ENCODE assay signal across 11 mouse cellular contexts in genomic region chr9:57803047-57803446, GRCm38 (mm10). TPM values are rescaled to one million over a fixed set of nuclear protein-coding genes. Genes with fewer than 3 reads are reported as not detected.
A peak's percentile ranks its signal among the peaks of the same experiment; 100 is the strongest.
DNase-seq lines count a peak whose midpoint lies in the region; ATAC-seq and TF ChIP-seq lines count a peak whose summit lies in the region.
"Had no signal": no experiment of that assay in that cellular context is flagged by ENCODE, and none has a peak within 500 bp of the region (broad histone marks: within the 10 kb centered on the region; RNA-seq: fewer than 3 reads in every experiment).

No protein-coding gene starts in this region.

- H3K27ac ChIP-seq in intestine, embryonic 14.5 days (ENCODE audit: low read depth), result no peak overlapping the region
- H3K27ac ChIP-seq in intestine, postnatal 0 days (ENCODE audit: low read depth, low read length), result no peak overlapping the region
- peak overlapping the region; percentile 28; the same call in 1 of the 2 replicates for H3K27ac ChIP-seq in neural tube, embryonic 13.5 days (replicated peaks)
- H3K27ac ChIP-seq in neural tube, embryonic 15.5 days (replicated peaks), result no peak overlapping the region
- H3K27ac ChIP-seq in midbrain, embryonic 15.5 days, result peak overlapping the region; percentile 2; the same call in 1 of the 2 replicates

- H3K4me1 ChIP-seq in intestine, embryonic 14.5 days (replicated peaks; ENCODE audit: control insufficient read depth, insufficient read depth, low read length), result peaks cover 27% of the 10 kb centered on the region
- H3K4me1 ChIP-seq in intestine, postnatal 0 days (replicated peaks; ENCODE audit: control insufficient read depth, insufficient read depth, low read length), result peaks cover 10% of the 10 kb centered on the region; the same call in 1 of the 2 replicates
- peaks cover 59% of the 10 kb centered on the region for H3K4me1 ChIP-seq in neural tube, embryonic 13.5 days (replicated peaks)
- peaks cover 28% of the 10 kb centered on the region for H3K4me1 ChIP-seq in neural tube, embryonic 15.5 days
- H3K4me1 ChIP-seq in midbrain, embryonic 15.5 days, result peaks cover 23% of the 10 kb centered on the region

- DNase-seq in embryo, embryonic 10.5 days (ENCODE audit: low spot score), result peak; percentile 55
- no peak for DNase-seq in embryo, embryonic 9.5 days (ENCODE audit: extremely low spot score)
- DNase-seq in intestine, embryonic 14.5 days (ENCODE audit: low spot score), result no peak
- DNase-seq in layer of hippocampus, adult 11-12 months (ENCODE audit: low spot score), result no peak
- DNase-seq: cerebellum, adult 18-20 months; kidney, adult 18-20 months had no signal

- no peak overlapping the region for H3K4me3 ChIP-seq in intestine, embryonic 14.5 days (ENCODE audit: low read depth, low read length)
- H3K4me3 ChIP-seq in intestine, postnatal 0 days (ENCODE audit: low read depth, low read length), result no peak overlapping the region
- no peak overlapping the region for H3K4me3 ChIP-seq in neural tube, embryonic 13.5 days
- H3K4me3 ChIP-seq in neural tube, embryonic 15.5 days (replicated peaks), result no peak overlapping the region
- H3K4me3 ChIP-seq in midbrain, embryonic 15.5 days, result no peak overlapping the region
- H3K4me3 ChIP-seq: embryonic facial prominence, embryonic 12.5 days had no signal

- no peaks in the 10 kb centered on the region for H3K36me3 ChIP-seq in intestine, embryonic 14.5 days (ENCODE audit: control insufficient read depth, insufficient read depth, low read length)
- no peaks in the 10 kb centered on the region; the same call in 1 of the 2 replicates for H3K36me3 ChIP-seq in intestine, postnatal 0 days (ENCODE audit: control insufficient read depth, insufficient read depth)
- H3K36me3 ChIP-seq in neural tube, embryonic 13.5 days, result peaks cover 21% of the 10 kb centered on the region; the same call in 1 of the 2 replicates
- peaks cover 3% of the 10 kb centered on the region; the same call in 1 of the 2 replicates for H3K36me3 ChIP-seq in neural tube, embryonic 15.5 days
- H3K36me3 ChIP-seq in midbrain, embryonic 15.5 days (replicated peaks), result no peaks in the 10 kb centered on the region

- WGBS in intestine, embryonic 14.5 days, result 16% methylated on average over 3 of the region's 3 CpGs
- WGBS in intestine, postnatal 0 days, result 24% methylated on average over 3 of the region's 3 CpGs
- 13% methylated on average over 3 of the region's 3 CpGs for WGBS in neural tube, embryonic 13.5 days
- WGBS in neural tube, embryonic 15.5 days, result 14% methylated on average over 3 of the region's 3 CpGs
- WGBS in midbrain, embryonic 15.5 days, result 35% methylated on average over 3 of the region's 3 CpGs

- H3K4me2 ChIP-seq in intestine, embryonic 14.5 days (ENCODE audit: low read length), result no peak overlapping the region
- H3K4me2 ChIP-seq in intestine, postnatal 0 days (replicated peaks; ENCODE audit: low read depth), result no peak overlapping the region
- H3K4me2 ChIP-seq in neural tube, embryonic 13.5 days, result no peak overlapping the region
- H3K4me2 ChIP-seq in neural tube, embryonic 15.5 days, result no peak overlapping the region
- H3K4me2 ChIP-seq in midbrain, embryonic 15.5 days, result no peak overlapping the region
- H3K4me2 ChIP-seq: embryonic facial prominence, embryonic 12.5 days had no signal

- H3K9me3 ChIP-seq in intestine, embryonic 14.5 days (ENCODE audit: control insufficient read depth, low read length), result no peaks in the 10 kb centered on the region
- no peaks in the 10 kb centered on the region for H3K9me3 ChIP-seq in intestine, postnatal 0 days (ENCODE audit: control insufficient read depth)
- H3K9me3 ChIP-seq in neural tube, embryonic 13.5 days, result no peaks in the 10 kb centered on the region
- H3K9me3 ChIP-seq in neural tube, embryonic 15.5 days (replicated peaks), result no peaks in the 10 kb centered on the region
- no peaks in the 10 kb centered on the region for H3K9me3 ChIP-seq in midbrain, embryonic 15.5 days
- H3K9me3 ChIP-seq: embryonic facial prominence, embryonic 12.5 days had no signal

- H3K9ac ChIP-seq in intestine, embryonic 14.5 days (ENCODE audit: low read length), result no peak overlapping the region
- H3K9ac ChIP-seq in intestine, postnatal 0 days (ENCODE audit: low read depth, low read length), result no peak overlapping the region
- H3K9ac ChIP-seq in neural tube, embryonic 13.5 days, result peak overlapping the region; percentile 34; the same call in 1 of the 2 replicates
- H3K9ac ChIP-seq in neural tube, embryonic 15.5 days (replicated peaks), result no peak overlapping the region
- H3K9ac ChIP-seq in midbrain, embryonic 15.5 days, result no peak overlapping the region
- H3K9ac ChIP-seq: embryonic facial prominence, embryonic 12.5 days had no signal

- H3K27me3 ChIP-seq in intestine, embryonic 14.5 days (replicated peaks; ENCODE audit: control insufficient read depth, insufficient read depth, low read length), result no peaks in the 10 kb centered on the region
- no peaks in the 10 kb centered on the region for H3K27me3 ChIP-seq in intestine, postnatal 0 days (replicated peaks; ENCODE audit: control insufficient read depth, insufficient read depth, low read length)
- H3K27me3 ChIP-seq in neural tube, embryonic 13.5 days, result no peaks in the 10 kb centered on the region
- no peaks in the 10 kb centered on the region for H3K27me3 ChIP-seq in neural tube, embryonic 15.5 days (replicated peaks)
- no peaks in the 10 kb centered on the region for H3K27me3 ChIP-seq in midbrain, embryonic 15.5 days (replicated peaks)
- H3K27me3 ChIP-seq: embryonic facial prominence, embryonic 12.5 days had no signal

- no peak for TF ChIP-seq CTCF in intestine, postnatal 0 days (IDR thresholded peaks at IDR 0.05; ENCODE audit: low read depth)

- ATAC-seq in intestine, embryonic 14.5 days (replicated peaks; ENCODE audit: low FRiP score, low TSS enrichment, low read depth), result 0 out of 2 replicates have a peak, but pooled peaks have one; percentile 50
- no peak for ATAC-seq in intestine, postnatal 0 days
- no peak for ATAC-seq in neural tube, embryonic 13.5 days (ENCODE audit: low read depth)
- no peak for ATAC-seq in neural tube, embryonic 15.5 days (ENCODE audit: low FRiP score)
- no peak for ATAC-seq in midbrain, embryonic 15.5 days (replicated peaks)

RNA-seq across cellular contexts. Expression of gene Arid3b, which starts 33.5 kb away (rescaled TPM):
- 7.3 and 8.4 TPM in 2 replicates for polyA plus RNA-seq in intestine, embryonic 14.5 days (2014; fragmentation: Nextera tagmentation; extraction: Ambion mirVana)
- 5.2 and 5.4 TPM in 2 replicates for polyA plus RNA-seq in intestine, postnatal 0 days (2015; fragmentation: Nextera tagmentation; extraction: Ambion mirVana)
- polyA plus RNA-seq in neural tube, embryonic 13.5 days (2015; fragmentation: Nextera tagmentation; extraction: Ambion mirVana), result 11.4 and 11.7 TPM in 2 replicates
- polyA plus RNA-seq in neural tube, embryonic 15.5 days (2015; fragmentation: Nextera tagmentation; extraction: Ambion mirVana), result 6.7 and 8.9 TPM in 2 replicates
- polyA plus RNA-seq in midbrain, embryonic 15.5 days (2015; fragmentation: Nextera tagmentation; extraction: Ambion mirVana), result 9.2 and 10.5 TPM in 2 replicates

RNA-seq across cellular contexts. Expression of gene Clk3, which starts 37.4 kb away (rescaled TPM):
- 64.2 and 69.6 TPM in 2 replicates for polyA plus RNA-seq in intestine, embryonic 14.5 days (2014; fragmentation: Nextera tagmentation; extraction: Ambion mirVana)
- polyA plus RNA-seq in intestine, postnatal 0 days (2015; fragmentation: Nextera tagmentation; extraction: Ambion mirVana), result 26.7 and 27.4 TPM in 2 replicates
- polyA plus RNA-seq in neural tube, embryonic 13.5 days (2015; fragmentation: Nextera tagmentation; extraction: Ambion mirVana), result 68.6 and 76.6 TPM in 2 replicates
- 63.6 and 65.7 TPM in 2 replicates for polyA plus RNA-seq in neural tube, embryonic 15.5 days (2015; fragmentation: Nextera tagmentation; extraction: Ambion mirVana)
- polyA plus RNA-seq in midbrain, embryonic 15.5 days (2015; fragmentation: Nextera tagmentation; extraction: Ambion mirVana), result 75.4 and 86.2 TPM in 2 replicates

Comparison
In these comparisons a context has a peak if more than half of its experiments do, and no peak if none do; other contexts are left out.
1. H3K27ac ChIP-seq: peak in neural tube, embryonic 13.5 days (single experiment) and midbrain, embryonic 15.5 days (single experiment); none in intestine, embryonic 14.5 days (single experiment), intestine, postnatal 0 days (single experiment) and neural tube, embryonic 15.5 days (single experiment).